Mouse (Mus musculus): ENCODE data around the gene Sptlc3. TPM values are rescaled to one million over a fixed set of nuclear protein-coding genes. Genes with fewer than 3 reads are reported as not detected.

The Sptlc3 gene
- polyA plus RNA-seq, 2 experiments = not detected

DNA sequence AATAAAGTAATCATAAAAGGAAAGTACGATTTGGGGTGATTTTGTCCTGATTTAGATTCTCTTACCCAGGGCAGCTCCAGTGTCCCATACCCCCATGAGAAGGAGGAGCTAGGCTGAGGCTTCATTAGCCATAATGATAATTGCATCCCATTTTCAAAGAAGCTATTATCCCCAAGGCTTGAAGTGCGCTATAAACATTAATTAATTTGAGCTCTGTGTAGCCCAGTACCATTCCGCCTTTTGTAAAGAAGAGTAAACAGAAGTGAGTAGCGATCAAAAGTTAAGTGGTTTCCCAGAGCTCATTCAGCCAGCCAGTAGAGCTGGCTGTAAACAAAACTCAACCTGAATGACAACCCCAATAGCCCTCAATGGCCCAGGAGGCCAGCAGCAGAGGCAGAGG is 163.0 kb downstream of the Sptlc3 start:
- Histone ChIP-seq H3K4me1 (replicated peaks; ENCODE audit: control insufficient read depth in 2 of 2, insufficient read depth in 2 of 2, low read length in 1 of 2) (no peaks in the 10 kb centered on the region), H3K9me3 (ENCODE audit: control insufficient read depth, low read length) (no peaks in the 10 kb centered on the region), H3K27ac (no peak overlapping the region), H3K9ac (replicated peaks) (no peak overlapping the region), H3K27me3 (ENCODE audit: control insufficient read depth, insufficient read depth, low read length) (no peaks in the 10 kb centered on the region), H3K36me3 (replicated peaks; ENCODE audit: control insufficient read depth, insufficient read depth, low read depth) (no peaks in the 10 kb centered on the region), H3K4me3 (ENCODE audit: insufficient read depth in 1 of 2, low read depth in 2 of 2, low read length in 2 of 2) (no peak overlapping the region), H3K4me2 (ENCODE audit: low read depth) (no peak overlapping the region)
- WGBS (ENCODE audit: insufficient replicate concordance) = 45% methylated on average over 4 of the region's 4 CpGs
- ATAC-seq (ENCODE audit: insufficient read depth) (no peak), DNase-seq (ENCODE audit: low read depth in 3 of 3, low spot score in 3 of 3) (no peak)
- TF ChIP-seq EP300 (IDR thresholded peaks at IDR 0.05; ENCODE audit: low read depth) (no peak), CTCF (IDR thresholded peaks at IDR 0.05; ENCODE audit: low read depth) (no peak)

DNA sequence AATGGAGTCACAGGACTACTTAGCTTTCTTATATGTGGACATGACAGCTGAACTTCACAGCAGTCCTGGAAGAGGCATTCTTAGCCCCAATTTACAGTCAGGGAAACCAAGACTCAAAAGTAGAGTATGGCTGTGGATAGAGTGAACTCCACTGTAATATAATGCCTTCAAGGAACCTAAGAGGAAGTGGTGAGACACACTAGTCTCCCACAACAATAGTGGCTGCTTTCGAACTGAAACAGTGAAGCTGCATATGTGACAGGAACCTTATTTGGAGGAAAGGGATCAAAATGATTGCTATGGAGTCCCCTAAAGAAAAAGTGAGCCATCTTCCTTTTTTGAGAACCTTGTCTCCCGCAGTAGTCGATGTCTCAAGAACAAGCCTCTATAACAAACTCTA is 178.1 kb downstream of the Sptlc3 start:
- WGBS (ENCODE audit: insufficient replicate concordance) = 34% methylated on average over 3 of the region's 3 CpGs

DNA sequence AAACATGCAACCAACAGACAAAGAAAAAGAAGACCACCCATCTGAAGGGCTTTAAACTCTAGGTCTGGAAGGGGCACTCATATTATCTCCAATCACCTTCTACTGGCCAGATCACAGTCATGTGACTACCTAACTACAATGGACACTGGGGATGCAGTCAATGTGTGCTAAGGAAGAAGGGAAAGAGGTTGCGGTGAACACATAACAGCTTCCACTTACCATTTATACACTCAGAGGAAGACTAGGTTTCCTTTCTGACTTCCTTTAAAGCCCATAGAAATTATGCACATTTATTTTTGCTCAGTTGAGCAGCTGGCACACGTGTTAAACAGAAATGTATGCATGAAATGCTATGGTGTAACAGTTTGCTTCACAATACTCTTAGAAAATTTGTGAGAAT is 178.7 kb downstream of the Sptlc3 start:
- ATAC-seq (ENCODE audit: insufficient read depth) = no peak
- peaks cover 17% of the 10 kb centered on the region for H3K27me3 ChIP-seq (ENCODE audit: control insufficient read depth, insufficient read depth, low read length)
- no peak overlapping the region for H3K27ac ChIP-seq
- WGBS (ENCODE audit: insufficient replicate concordance) = 15% methylated on average over 2 of the region's 2 CpGs
- no peak overlapping the region for H3K9ac ChIP-seq (replicated peaks)
- no peak overlapping the region for H3K4me2 ChIP-seq (ENCODE audit: low read depth)
- H3K4me3 ChIP-seq (ENCODE audit: insufficient read depth in 1 of 2, low read depth in 2 of 2, low read length in 2 of 2) = no peak overlapping the region
- TF ChIP-seq EP300 (IDR thresholded peaks at IDR 0.05; ENCODE audit: low read depth) (no peak), CTCF (IDR thresholded peaks at IDR 0.05; ENCODE audit: low read depth) (no peak)
- no peaks in the 10 kb centered on the region for H3K9me3 ChIP-seq (ENCODE audit: control insufficient read depth, low read length)
- DNase-seq (ENCODE audit: low read depth in 3 of 3, low spot score in 3 of 3) = no peak
- no peaks in the 10 kb centered on the region for H3K36me3 ChIP-seq (replicated peaks; ENCODE audit: control insufficient read depth, insufficient read depth, low read depth)
- H3K4me1 ChIP-seq (replicated peaks; ENCODE audit: control insufficient read depth in 2 of 2, insufficient read depth in 2 of 2, low read length in 1 of 2) = no peaks in the 10 kb centered on the region

More for the DNA sequence above, 178.1 kb downstream of the Sptlc3 start:
- no peak overlapping the region for H3K4me2 ChIP-seq (ENCODE audit: low read depth)
- no peak for ATAC-seq (ENCODE audit: insufficient read depth)
- H3K4me3 ChIP-seq (ENCODE audit: insufficient read depth in 1 of 2, low read depth in 2 of 2, low read length in 2 of 2) = no peak overlapping the region
- H3K4me1 ChIP-seq (replicated peaks; ENCODE audit: control insufficient read depth in 2 of 2, insufficient read depth in 2 of 2, low read length in 1 of 2) = no peaks in the 10 kb centered on the region
- no peaks in the 10 kb centered on the region for H3K36me3 ChIP-seq (replicated peaks; ENCODE audit: control insufficient read depth, insufficient read depth, low read depth)
- no peak overlapping the region for H3K27ac ChIP-seq
- H3K9ac ChIP-seq (replicated peaks) = no peak overlapping the region
- no peak for TF ChIP-seq CTCF (IDR thresholded peaks at IDR 0.05; ENCODE audit: low read depth)
- no peak for TF ChIP-seq EP300 (IDR thresholded peaks at IDR 0.05; ENCODE audit: low read depth)
- peaks cover 11% of the 10 kb centered on the region for H3K27me3 ChIP-seq (ENCODE audit: control insufficient read depth, insufficient read depth, low read length)
- DNase-seq (ENCODE audit: low read depth in 3 of 3, low spot score in 3 of 3) = no peak
- no peaks in the 10 kb centered on the region for H3K9me3 ChIP-seq (ENCODE audit: control insufficient read depth, low read length)

DNA sequence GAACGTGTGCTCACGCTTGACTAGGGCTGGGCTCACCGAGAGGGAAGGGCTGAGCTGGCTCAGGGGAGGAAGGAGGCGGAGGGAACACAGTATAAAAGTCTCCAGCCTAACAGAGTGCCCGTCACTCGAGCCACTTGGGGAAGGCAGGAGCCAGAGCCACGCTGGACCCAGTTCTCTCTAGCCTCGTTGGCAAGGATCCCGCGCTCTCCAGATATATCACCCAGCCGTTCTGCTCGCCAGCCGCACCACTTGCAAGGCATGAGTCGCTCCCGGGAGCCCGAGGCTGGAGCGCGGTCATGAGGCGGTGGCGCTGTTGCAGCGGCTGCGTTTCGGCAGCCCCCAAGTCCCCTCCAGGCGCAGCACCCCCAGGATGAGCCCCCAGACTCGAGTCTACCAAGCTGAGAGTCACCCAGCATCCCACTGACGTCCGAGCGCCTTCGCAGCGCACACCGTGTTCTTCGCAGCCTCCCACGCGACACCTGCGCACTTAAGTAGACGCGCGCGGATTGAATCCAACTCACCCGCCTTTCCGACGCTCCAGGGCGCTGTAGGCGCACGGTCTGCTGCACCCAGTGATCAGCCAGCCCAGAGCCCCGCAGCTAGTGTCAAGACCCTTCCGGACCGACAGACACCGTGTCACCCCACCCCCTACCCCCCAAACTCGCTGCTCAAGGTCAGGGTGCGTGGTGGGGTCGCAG is 183.5 kb downstream of the Sptlc3 start:
- under 1% methylated on average over 52 of the region's 52 CpGs for WGBS (ENCODE audit: insufficient replicate concordance)
- no peak overlapping the region for H3K9ac ChIP-seq (replicated peaks)

DNA sequence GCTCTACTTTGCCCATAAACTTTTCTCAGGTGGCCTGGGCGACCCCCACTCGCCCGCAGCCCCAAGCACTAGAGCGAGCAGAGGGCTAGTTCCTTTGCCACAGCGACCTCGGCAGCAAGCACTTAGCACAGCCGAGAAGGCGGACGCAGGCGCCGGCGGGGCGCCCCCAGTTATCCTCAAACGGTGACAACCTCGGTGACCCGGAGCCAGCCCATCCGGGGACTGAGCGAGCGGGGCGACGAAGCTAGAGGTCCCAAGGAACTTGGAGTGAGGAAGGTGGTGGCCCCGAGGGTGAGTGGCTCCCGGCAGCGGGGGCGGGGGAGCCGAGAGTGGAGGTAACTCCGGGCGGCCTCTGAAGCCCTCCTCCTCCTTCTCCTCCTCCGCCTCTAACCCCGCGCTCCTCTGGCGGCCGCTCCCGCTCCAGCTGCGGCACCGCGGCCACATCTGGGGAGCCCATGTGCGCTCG is 184.1 kb downstream of the Sptlc3 start, which contains the start of gene Ism1:
Gene Ism1 (plus strand): TSS at position 370 of the 466 bp plus-strand sequence.
- peak; percentile 43 for ATAC-seq (ENCODE audit: insufficient read depth)
- Histone ChIP-seq H3K4me2 (ENCODE audit: low read depth) (peak within 1 kb of the TSS; percentile 60), H3K9me3 (ENCODE audit: control insufficient read depth, low read length) (no peaks in the 10 kb centered on the region), H3K9ac (replicated peaks) (no peak within 1 kb of the TSS), H3K27ac (no peak within 1 kb of the TSS), H3K27me3 (ENCODE audit: control insufficient read depth, insufficient read depth, low read length) (peaks cover 43% of the 10 kb centered on the region), H3K4me1 (replicated peaks; ENCODE audit: control insufficient read depth in 2 of 2, insufficient read depth in 2 of 2, low read length in 1 of 2) (no peaks in the 10 kb centered on the region), H3K36me3 (replicated peaks; ENCODE audit: control insufficient read depth, insufficient read depth, low read depth) (no peaks in the 10 kb centered on the region), H3K4me3 (ENCODE audit: insufficient read depth in 1 of 2, low read depth in 2 of 2, low read length in 2 of 2) (peak within 1 kb of the TSS; percentile 33 to 52)
- no peak for DNase-seq (ENCODE audit: low read depth in 3 of 3, low spot score in 3 of 3)
- TF ChIP-seq CTCF (IDR thresholded peaks at IDR 0.05; ENCODE audit: low read depth) (no peak), EP300 (IDR thresholded peaks at IDR 0.05; ENCODE audit: low read depth) (no peak)
- WGBS (ENCODE audit: insufficient replicate concordance) = under 1% methylated on average over 31 of the region's 39 CpGs

More for the DNA sequence above, 183.5 kb downstream of the Sptlc3 start:
- H3K36me3 ChIP-seq (replicated peaks; ENCODE audit: control insufficient read depth, insufficient read depth, low read depth) = no peaks in the 10 kb centered on the region
- ATAC-seq (ENCODE audit: insufficient read depth) = peak; percentile 33; the same call in 1 of the 2 replicates
- H3K9me3 ChIP-seq (ENCODE audit: control insufficient read depth, low read length) = no peaks in the 10 kb centered on the region
- H3K4me2 ChIP-seq (ENCODE audit: low read depth) = peak overlapping the region; percentile 60
- no peaks in the 10 kb centered on the region for H3K4me1 ChIP-seq (replicated peaks; ENCODE audit: control insufficient read depth in 2 of 2, insufficient read depth in 2 of 2, low read length in 1 of 2)
- TF ChIP-seq EP300 (IDR thresholded peaks at IDR 0.05; ENCODE audit: low read depth) (no peak), CTCF (IDR thresholded peaks at IDR 0.05; ENCODE audit: low read depth) (no peak)
- H3K27me3 ChIP-seq (ENCODE audit: control insufficient read depth, insufficient read depth, low read length) = peaks cover 43% of the 10 kb centered on the region
- H3K27ac ChIP-seq = no peak overlapping the region
- DNase-seq (ENCODE audit: low read depth in 3 of 3, low spot score in 3 of 3) = no peak
- H3K4me3 ChIP-seq (ENCODE audit: insufficient read depth in 1 of 2, low read depth in 2 of 2, low read length in 2 of 2) = peak overlapping the region in 1 of 2 experiments; percentile 52; a peak in 2 of 4 replicates
